Mouse (Mus musculus) MEL (cell line): ENCODE measurements around the gene Rad50.

Source experiments
- CTCF ChIP-seq, 3 experiments: IDR thresholded peaks in 2 of 3; conservative IDR thresholded peaks in 1 of 3; 2 replicates each; pipeline ENCODE4 v1.5.1; 2011 to 2012; ENCODE audit warnings: low read length in 3 of 3, low read depth in 2 of 3, mild to moderate bottlenecking in 2 of 3, improper control_type of control experiment in 1 of 3, inconsistent platforms in 1 of 3, mixed read lengths in 1 of 3, moderate library complexity in 1 of 3; ENCODE audit not compliant: control insufficient read depth in 1 of 3, insufficient read depth in 1 of 3, poor library complexity in 1 of 3, severe bottlenecking in 1 of 3
- E2F4 ChIP-seq: IDR thresholded peaks from 2 replicates; pipeline ENCODE4 v1.6.1; 2011; ENCODE audit warnings: low read depth, low read length, improper control_type of control experiment, borderline replicate concordance
- EP300 ChIP-seq, 2 experiments: IDR thresholded peaks; 2 replicates each; pipeline ENCODE4 v1.6.1; 2011; ENCODE audit warnings: improper control_type of control experiment in 2 of 2, low read length in 2 of 2, low read depth in 1 of 2, mild to moderate bottlenecking in 1 of 2
- GATA1 ChIP-seq: IDR thresholded peaks from 2 replicates; pipeline ENCODE4 v1.6.1; 2011; ENCODE audit warnings: low read depth, low read length, improper control_type of control experiment
- HCFC1 ChIP-seq: IDR thresholded peaks from 2 replicates; pipeline ENCODE4 v1.6.1; 2012; ENCODE audit warnings: low read depth, mild to moderate bottlenecking, inconsistent platforms, low read length, improper control_type of control experiment, moderate library complexity
- KAT2A ChIP-seq: conservative IDR thresholded peaks from 2 replicates; pipeline ENCODE4 v1.6.1; 2012; ENCODE audit warnings: low read depth, low read length, improper control_type of control experiment, inconsistent platforms
- MEF2A ChIP-seq: IDR thresholded peaks from 2 replicates; pipeline ENCODE4 v1.6.1; 2014; ENCODE audit warnings: low read depth, mild to moderate bottlenecking, inconsistent platforms, low read length, improper control_type of control experiment; ENCODE audit not compliant: poor library complexity, insufficient replicate concordance, severe bottlenecking; ENCODE audit errors: extremely low read depth
- MYB ChIP-seq: IDR thresholded peaks from 2 replicates; pipeline ENCODE4 v1.6.1; 2011; ENCODE audit warnings: mild to moderate bottlenecking, low read depth, low read length, improper control_type of control experiment
- NRF1 ChIP-seq: IDR thresholded peaks from 2 replicates; pipeline ENCODE4 v1.6.1; 2014; ENCODE audit warnings: low read depth, mild to moderate bottlenecking, inconsistent platforms, low read length, improper control_type of control experiment, moderate library complexity; ENCODE audit not compliant: poor library complexity, insufficient read depth, severe bottlenecking
- POLR2A ChIP-seq, 2 experiments: IDR thresholded peaks; 2 replicates each; pipeline ENCODE4 v1.6.1; 2011 to 2012; ENCODE audit warnings: low read length in 2 of 2, mild to moderate bottlenecking in 2 of 2, control low read depth in 1 of 2, improper control_type of control experiment in 1 of 2, low read depth in 1 of 2, moderate library complexity in 1 of 2; ENCODE audit not compliant: control insufficient read depth in 1 of 2, insufficient read depth in 1 of 2, poor library complexity in 1 of 2
- RAD21 ChIP-seq: IDR thresholded peaks from 2 replicates; pipeline ENCODE4 v1.6.1; 2011; ENCODE audit warnings: mild to moderate bottlenecking, low read depth, low read length, improper control_type of control experiment
- ZNF384 ChIP-seq: IDR thresholded peaks from 2 replicates; pipeline ENCODE4 v1.6.1; 2012; ENCODE audit warnings: low read depth, mild to moderate bottlenecking, inconsistent platforms, low read length, improper control_type of control experiment

DNA sequence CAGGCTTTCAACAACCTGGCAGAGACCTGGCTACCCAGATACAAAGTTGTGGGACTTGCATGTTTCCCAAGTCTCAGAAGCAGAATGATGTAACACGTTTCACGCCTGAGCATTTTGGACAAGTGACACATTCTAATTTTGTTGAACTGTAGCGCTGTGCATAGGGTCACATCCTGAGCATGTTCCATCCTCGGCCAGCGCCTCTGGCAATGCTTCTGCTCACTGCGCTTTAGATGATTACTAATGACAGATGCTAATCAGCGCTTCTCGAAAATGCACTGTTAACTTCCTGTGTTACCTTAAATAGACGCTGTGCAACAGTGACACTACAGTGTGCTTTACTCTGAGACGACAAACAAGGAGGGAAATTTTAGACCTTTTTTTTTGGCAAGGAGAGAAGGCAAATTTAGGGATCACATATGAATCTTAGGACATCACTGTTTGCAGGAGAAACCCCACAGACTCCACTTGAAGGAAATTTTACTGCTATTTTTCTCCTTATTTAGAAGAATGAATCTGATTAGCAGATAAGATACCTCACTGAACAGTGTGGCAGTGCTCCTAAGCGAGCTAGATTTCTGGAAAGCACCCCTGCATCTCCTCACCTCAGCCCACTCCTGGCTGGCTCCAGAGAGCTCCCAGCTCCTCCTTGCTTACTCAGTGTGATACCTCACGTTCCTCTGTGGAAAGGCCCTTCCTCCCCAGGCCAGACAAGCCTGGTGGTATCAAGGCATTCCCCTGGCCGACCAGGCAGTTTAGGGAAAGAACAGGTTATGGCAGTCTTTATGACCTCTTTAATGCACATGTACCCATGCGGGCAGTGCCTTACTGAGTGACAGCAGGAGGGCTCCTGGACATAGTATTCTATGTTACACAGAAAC lies 44.1 kb downstream of the Rad50 start:
- TF ChIP-seq NRF1 (no peak), HCFC1 (no peak), CTCF (IDR thresholded peaks at IDR 0.05 in 2 of 3, conservative IDR thresholded peaks at IDR 0.05 in 1 of 3; ENCODE audit: control insufficient read depth in 1 of 3, insufficient read depth in 1 of 3, low read depth in 2 of 3, low read length in 3 of 3, poor library complexity in 1 of 3, severe bottlenecking in 1 of 3) (no peak), RAD21 (no peak), ZNF384 (no peak), POLR2A (IDR thresholded peaks at IDR 0.05; ENCODE audit: control insufficient read depth in 1 of 2, insufficient read depth in 1 of 2, low read depth in 1 of 2, low read length in 2 of 2, poor library complexity in 1 of 2) (no peak), E2F4 (no peak), MYB (no peak), GATA1 (no peak), KAT2A (no peak), EP300 (IDR thresholded peaks at IDR 0.05; ENCODE audit: low read depth in 1 of 2, low read length in 2 of 2) (no peak), MEF2A (peak; percentile 67; the same call in 1 of the 2 replicates)
